Mouse (Mus musculus) embryo, embryonic 10.5 days (tissue): ENCODE measurements around the gene Zswim3.

ENCODE experiments used
- DNase-seq: peaks from one replicate; pipeline ENCODE4 v3.0.0-alpha.2; 2015; ENCODE audit warnings: low spot score

Zswim3 gene

DNA sequence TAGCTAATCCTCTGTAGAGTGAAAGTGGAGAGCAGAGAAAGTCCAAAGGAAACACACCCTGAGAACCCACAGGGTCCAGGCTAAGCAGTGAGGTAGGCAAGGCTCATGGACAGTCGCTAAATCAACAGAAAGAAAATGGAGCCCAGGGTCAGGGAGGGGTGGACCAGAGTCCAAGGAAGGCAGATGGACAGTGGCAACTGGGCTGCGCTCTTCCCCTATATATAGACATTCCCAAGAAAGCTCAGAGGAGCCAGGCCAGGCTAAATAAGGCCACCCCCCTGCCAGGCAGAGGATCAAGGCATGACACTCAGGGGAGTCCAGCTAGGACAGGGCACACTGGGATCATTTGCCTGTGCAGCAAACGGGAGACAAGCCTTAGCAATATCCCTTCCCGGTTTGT, 23.0 kb upstream of the Zswim3 start:
- DNase-seq = no peak

DNA sequence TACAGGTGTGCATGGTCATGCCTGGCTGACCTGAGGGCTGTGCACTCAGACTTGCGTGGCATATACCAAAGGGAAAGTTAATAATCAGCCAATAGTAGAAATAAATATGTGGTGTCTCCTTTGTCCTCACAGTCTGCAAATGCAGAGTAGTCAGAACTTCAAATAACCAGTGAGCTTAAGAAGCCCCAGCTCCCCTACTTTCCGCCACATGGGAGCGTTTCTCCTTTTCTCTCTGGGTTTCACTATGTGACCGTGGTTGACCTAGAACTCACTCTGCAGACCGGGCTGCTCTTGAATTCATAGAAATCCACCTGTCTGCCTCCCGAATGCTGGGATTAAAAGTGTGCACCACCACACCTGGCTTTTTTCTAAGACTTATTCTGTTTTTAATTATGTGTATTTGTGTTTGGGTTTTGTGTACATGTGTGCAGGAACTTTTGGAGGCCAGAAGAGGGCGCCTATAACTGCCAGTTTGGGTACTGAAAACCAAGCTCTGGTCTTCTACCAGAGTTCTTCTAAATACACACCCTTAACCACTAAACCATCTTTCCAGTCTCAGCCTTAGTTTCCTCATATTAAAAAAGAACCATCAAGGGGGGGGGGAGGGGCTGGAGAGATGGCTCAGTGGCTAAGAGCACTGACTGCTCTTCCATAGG, 20.8 kb upstream of the Zswim3 start:
- peak; percentile 38 for DNase-seq

DNA sequence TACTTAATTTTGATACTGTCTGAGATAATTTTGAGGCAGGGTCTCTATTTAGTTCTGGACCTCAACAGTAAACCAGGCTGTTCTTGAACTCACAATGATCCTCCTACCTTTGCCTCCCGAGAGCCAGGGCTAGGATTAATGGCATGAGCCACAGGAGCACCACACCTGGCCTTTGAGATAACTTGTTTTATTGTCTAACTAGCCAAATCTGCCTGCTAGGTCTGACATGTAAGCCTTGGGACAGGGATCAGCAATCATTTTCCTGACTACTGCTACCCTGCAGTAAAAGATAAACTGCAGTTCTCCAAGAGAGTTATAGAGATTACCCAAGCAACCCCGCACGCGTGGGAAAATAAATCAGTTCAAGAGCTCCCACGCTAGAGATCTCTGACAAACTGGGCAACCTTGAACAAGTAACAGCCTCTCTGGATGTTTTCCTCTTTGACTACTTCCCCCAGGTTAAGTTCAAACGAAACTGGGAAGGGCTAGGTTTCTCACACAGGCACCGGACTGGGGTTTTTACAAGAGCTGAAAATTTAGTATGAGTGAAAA, 20.0 kb upstream of the Zswim3 start:
- DNase-seq = no peak

DNA sequence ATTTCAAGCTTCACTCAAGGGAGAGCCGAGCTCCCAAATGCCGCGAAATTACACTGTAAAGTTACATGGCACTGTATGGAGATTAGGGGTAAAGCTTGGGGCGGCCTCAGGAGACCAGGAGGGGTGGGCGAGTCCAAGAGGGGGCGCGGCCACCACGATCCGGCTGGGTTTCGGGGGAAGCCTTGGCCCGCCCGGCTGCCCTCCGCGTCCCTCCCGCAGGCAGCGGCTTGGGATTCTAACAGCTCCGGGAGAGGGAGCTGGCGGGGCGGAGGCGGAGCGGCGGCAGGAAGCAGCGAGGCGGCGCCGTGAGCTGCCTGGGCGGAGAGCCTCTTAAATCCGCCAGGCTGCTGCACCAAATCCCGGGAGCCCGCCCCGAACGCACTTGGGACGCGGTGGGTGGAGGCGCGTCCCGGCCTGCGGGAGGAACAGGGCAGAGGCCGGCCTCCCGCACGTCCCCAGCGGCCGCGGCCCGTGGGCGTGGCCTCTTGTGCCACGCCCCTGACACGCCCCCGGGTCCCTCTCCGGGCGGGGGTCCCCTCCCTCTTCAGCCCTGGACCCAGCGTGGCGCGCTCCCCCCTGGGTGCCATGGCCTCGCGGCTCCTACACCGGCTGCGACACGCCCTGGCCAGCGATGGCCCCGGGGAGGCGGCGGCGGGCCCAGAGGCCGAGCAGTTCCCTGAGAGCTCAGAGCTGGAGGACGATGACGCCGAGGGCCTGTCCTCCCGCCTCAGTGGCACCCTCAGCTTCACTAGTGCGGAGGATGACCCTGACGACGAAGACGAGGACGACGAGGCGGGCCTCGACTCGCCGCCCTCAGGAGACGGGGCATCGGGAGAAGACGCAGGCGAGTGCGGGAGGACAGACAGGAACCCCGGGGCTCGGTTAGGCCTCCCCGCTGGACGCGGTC, 19.2 kb upstream of the Zswim3 start, which contains the start of gene Snx21:
Snx21 (plus strand) TSS at position 343 of the 907 bp plus-strand sequence.
- DNase-seq = peak; percentile 89

DNA sequence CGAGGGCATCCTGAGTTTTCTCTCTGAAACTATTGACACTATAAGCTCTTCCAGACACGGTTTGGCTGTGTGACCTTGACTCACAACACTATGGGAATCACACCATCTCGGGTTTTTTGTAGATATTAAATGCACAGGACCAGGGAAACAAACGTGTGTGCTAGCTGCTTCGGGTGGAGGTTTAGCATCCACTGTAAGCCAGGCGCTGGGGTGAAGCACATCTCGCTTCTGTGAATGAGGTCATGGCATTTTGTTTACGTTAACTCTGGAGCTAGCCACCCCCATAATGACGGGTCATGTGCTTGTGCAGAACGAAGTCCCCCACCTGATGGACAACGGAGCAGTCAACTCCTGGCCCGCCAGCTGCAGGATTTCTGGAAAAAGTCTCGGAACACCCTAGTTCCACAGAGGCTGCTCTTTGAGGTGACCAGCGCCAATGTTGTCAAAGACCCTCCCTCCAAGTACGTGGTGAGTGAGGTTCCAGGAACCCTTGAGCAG, 18.5 kb upstream of the Zswim3 start:
- DNase-seq = no peak

DNA sequence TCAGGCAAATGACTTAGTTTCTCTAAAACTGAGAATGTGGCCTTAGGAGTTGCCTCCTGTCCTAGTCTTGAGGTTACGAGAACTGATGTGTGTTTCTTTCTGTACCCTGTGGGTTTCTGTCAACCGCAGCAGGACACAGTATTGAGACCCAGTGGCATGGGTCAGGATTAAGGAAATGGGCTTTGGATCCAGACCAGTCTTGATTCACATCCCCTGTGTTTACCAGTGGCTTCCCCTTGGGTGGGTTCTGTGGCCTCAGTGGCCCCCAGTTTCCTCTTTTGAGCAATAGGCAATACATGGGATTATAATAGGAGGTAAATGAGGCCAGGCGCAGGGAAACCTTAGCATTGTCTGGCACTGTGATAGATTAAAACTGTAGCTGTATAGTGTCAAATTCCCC, 17.9 kb upstream of the Zswim3 start:
- DNase-seq = no peak

DNA sequence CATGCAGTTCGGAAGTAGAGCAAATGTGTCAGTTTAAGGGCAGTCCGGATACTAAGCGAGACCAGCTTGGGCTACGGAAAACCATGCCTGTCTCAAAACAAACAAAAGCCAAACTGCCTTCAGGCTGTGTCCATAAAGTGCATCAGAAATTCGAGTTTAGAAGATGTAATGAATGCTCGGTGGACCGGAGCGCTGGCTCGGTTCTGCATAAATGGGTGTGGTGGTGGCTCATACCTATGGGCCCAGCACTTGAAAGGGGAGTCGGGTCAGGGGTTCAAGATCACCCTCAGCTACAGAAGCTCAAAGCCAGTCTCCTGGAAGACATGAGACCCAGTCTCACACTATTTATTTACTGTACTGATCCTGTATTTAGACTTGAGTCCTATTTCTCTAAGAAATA, 17.1 kb upstream of the Zswim3 start:
- DNase-seq = no peak

DNA sequence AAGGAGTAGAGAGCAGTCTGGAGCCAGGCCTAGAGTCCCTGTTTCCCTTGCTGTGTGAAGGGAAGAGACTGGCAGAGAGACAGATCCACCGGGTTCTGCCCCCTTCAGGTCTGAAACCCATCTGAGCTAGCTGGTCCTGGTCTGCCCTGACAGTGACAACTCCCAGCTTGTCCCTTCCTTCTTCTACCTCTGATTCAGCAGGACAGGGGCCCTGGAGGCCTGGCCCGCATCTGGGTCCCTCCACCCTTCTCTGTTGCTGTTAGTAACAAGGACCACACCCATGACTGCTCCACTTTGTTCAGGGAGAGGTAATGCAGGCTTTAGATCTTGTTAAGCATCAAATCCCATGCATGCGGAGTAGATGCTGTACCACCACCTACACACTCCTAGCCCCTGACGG, 16.5 kb upstream of the Zswim3 start:
- no peak for DNase-seq

DNA sequence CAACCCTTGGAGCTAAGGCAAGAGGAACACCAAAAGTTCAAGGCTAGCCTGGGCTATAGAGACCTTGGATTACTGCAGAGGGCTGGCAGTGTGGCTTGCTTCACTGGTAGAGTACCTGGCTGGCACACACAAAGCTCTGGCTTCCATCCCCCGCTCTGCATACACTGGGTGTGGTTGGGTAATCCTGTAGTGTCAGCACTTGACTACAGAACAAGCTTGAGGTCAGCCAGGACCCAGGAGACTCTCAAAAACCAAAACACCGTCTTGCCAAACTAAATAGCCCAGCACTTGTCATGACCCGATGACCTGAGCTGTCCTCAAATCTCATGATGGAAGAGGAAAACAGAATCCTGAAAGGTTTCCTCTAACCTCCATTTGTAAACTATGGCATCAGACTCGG, 14.4 kb upstream of the Zswim3 start:
- no peak for DNase-seq

DNA sequence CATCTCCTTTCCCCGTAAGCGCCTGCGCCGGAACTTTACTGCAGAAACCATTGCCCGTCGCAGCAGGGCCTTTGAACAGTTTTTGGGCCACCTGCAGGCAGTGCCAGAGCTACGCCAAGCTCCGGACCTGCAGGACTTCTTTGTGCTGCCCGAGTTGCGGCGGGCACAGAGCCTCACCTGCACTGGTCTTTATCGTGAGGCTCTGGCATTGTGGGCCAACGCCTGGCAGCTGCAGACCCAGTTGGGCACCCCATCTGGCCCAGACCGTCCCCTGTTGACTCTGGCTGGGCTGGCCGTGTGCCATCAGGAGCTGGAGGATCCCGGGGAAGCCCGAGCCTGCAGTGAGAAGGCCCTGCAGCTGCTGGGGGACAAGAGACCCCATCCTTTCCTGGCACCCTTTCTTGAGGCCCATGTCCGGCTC, 13.0 kb upstream of the Zswim3 start:
- no peak for DNase-seq

DNA sequence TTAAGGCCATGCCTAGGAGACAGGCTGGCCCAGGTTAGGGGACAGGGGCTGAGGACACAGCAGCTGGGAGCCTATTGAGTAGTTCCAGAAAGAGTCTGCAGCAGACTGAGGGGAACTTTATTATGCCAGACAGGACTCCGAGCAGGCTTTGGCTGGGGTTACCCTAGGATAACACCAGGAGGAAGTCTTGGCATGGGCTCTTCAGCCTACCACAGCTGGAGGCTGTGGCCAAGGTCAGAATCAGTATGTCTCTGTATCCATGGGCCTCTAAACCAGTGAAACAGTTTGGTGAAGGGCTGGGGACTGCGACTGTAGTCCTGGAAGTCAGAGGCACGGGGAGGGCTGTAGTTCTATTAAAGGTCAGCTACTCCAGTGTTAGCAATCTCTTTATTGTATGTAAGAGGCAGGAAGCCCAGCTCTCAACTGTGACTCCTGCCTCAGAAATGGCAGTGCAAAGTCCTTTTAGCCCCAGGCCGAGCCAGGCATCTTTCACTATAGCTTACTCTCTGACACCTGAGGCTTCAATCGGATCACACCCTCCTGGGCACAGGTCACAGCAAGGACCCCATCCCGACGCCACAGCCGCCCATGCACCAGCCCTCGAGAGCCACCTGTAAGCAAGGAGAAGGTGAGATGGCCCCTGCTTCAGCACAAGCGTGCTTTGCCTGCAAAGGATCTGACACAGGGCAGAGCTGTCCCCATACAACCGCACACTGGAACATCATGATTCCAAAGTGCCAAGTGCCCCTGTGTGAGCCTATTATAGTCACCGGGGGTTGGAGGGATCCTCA, 12.3 kb upstream of the Zswim3 start:
- DNase-seq = no peak

DNA sequence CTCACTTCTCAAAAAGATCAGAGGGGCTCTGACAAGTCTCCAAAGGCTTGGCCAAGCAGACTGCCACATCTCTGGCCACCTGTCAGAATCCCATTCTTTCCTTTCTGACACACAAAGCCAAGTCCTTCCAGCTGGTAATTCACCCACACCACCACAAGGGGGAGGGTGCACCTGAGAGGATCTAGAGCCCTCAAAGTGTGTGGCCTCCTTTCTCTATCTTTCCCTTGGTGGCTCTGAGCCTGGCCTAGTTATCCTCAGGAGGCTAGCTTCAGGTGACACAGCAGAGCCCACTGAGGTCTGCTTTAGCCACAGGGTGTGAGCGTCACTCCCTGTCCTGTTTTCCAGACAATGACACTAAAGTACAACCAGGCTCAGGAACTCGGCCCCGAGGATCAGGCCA, 11.7 kb upstream of the Zswim3 start:
- DNase-seq = peak; percentile 77

DNA sequence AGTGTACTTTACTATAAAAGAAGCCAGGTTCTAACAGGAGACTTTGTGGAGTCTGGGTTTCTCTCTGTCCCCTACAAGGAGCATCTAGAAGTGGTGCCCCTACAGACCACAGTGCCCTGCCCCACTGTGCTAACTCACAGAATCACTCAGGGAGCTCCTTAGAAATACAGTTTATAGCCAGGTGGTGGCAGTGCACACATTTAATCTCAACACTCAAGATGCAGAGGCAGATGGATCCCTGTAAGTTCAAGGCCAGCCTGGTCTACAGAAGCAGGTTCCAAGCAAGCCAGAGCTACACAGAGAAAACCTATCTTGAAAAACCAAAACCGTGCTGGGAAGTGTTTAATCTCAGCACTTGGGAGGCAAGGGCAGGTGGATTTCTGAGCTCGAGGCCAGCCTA, 11.1 kb upstream of the Zswim3 start:
- peak; percentile 27 for DNase-seq

DNA sequence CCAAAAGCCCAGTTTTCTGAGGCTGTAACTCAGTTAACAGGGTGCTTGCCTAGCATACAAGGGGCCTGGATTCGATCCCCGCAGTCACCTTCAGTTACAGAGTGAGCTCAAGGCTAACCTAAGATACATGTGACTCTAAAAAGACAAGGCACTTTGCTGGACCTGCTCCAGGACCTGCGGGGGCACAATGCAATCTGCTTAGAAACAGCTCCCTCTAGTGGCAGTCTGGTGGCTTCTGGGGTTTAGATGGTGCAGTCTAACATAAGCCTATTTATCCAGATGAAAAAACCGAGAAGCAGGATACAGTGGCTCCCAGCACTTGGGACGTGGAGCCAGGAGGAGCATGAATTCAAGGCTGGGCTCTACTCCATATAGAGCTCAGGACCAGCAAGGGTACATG, 10.6 kb upstream of the Zswim3 start:
- DNase-seq = peak; percentile 93

DNA sequence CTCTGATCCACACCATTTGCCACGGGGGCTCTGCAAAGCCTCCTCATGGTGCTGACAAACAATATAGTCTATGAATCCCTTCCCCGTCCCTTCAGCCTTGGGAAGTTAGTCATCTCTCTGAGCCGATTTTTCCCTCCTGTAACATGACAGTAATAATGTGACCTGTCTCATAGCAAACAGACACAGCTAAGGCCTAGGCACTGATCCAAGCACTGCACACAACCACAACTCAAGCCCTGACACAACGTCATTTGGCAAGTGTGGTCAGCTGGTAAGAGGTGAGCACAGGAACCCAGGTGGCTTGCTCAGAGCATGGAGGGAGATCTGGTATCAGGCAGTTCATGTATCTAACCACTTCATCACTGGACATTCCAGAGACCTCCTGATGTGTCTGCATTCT, 9.0 kb upstream of the Zswim3 start:
- no peak for DNase-seq

DNA sequence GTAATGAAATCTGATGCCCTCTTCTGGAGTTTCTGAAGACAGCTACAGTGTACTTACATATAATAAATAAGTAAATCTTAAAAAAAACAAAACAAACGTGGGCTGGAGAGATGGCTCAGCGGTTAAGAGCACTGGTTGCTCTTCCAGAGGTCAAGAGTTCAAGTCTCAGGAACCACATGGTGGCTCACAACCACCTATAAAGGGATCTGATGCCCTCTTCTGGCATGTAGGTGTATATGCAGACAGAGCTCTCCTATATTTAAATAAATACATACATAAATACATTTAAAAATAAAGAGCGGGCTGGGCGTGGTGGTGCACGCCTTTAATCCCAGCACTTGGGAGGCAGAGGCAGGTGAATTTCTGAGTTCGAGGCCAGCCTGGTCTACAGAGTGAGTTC, 6.3 kb upstream of the Zswim3 start:
- DNase-seq = peak; percentile 33

DNA sequence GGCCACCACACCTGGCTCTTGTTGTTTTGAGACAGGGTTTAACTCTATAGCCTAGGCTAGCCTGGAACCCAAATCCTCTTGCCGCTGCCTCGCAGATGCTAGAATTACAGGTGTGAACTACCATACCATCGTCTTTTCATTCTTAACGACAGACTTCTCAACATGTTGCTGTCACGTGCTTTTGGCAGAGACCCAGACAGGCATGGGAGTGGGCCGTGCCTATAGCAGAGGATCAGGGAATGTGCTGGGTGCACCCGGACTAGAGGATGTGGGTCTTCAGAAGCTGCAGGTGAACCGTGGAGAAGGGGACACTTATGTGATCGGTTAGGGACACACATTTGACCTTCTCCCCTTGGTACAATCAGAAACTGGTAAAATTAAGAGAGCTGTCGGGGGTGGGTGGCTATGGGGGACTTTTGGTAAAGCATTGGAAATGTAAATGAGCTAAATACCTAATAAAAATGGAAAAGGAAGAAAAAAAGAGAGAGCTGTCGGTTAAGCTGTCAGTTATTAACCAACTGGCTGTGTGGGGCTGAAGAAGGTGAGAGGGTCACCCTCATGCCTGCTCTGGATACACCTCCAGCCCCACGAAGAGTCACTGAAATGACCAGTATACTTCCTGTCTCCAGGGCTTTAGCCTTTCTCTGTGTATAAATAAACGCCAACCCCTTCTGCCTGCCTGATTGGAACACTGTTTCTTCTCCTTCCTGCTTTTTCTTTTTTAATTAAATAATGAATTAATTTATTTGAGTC, 4.5 kb upstream of the Zswim3 start:
- DNase-seq = no peak

DNA sequence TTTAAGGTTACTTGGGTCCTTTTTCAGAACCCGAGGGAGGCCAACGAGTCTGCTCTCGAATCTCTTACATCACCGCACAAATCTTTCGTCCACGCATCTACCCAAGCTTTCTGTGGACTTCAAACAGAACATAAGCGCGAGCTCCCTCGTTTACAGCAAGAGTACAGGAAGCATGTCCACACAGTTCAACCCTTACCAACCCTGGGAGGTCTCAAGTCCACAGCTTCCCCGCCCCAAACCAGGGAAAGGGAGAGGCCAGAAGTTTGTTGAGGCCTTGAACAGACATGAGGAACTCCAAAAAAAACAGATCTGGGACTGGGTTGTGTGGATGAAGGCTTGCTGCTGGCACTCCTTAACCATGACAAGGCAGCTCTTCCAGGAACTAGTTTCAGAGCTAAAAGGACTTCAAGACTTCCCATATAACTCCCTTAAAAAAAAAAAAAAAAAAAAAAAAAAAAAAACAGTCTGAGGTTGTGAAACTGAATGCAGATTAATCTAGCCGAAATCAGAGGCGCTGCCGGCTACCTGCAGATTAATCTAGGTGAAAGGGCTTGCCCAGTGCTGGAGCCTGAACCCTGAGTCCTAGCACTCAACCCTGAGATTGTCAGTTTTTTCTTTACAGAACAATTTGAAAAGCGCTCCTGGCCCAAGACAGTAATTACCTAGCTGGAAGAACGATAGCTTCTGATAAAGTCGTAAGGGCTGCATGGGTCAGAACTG, 1.5 kb upstream of the Zswim3 start:
- DNase-seq = no peak

DNA sequence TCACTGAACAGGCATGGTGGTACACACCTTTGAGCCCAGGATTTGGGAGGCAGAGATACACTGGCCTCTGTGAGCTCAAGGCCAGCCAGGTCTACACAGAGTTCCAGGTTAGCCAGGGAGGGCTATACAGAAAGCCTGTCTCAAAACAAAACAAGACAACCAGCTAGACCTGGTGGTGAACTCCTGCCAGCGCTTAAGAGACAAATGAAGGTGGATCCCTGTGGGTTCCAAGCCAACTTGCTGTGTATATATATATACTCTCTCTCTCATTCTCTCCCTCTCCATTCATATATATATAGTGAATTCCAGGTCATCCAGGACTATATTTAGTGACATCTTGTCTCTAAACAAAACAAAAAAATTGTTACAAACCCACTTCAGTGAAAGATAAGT, 981 bp upstream of the Zswim3 start:
- DNase-seq = no peak

DNA sequence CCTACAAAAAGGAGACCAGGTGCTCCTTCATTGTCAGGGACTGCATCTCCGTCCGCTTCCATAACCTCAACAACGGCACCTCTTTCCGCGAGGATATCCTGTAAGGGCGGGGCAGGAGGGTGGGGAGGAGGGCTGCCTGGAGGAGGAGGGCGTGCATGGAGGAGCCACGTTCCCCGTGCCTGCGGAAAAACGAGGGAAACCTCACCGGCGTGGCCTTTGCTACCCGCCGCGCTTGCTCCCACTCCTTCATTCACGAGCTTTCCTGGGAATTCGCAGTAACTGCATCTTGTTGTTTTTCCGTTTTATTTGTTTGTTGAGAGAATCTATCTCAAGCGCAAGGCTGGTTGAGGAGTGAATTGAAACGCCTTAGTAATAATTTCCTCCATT, 427 bp downstream of the Zswim3 start:
- DNase-seq = no peak

DNA sequence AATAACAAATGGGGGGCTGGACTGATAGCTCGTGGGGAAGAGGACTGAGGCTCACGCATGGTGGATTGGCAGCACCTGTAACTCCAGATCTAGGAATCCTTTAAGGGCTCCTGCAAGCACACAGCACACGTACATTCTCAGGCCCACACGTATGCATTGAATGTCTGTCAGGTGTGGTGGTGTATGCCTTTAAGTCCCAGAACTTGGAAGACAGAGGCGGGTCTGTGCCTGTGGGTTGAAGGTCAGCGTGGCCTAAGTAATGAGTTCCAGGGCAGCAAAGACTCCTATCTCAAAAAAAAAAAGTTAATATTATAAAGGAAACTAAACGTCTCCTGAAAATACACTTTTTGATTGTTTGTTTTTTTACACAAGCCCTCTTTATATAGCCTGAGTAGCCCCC, 1.7 kb downstream of the Zswim3 start:
- DNase-seq = no peak
